Mouse (Mus musculus) stomach, postnatal 0 days (tissue): ENCODE data around the gene Rorb.

ENCODE experiments used
- CTCF ChIP-seq: IDR thresholded peaks from 2 replicates; pipeline ENCODE4 v1.5.1; 2016; ENCODE audit warnings: antibody characterized with exemption, low read depth, mild to moderate bottlenecking, moderate library complexity
- EP300 ChIP-seq: optimal IDR thresholded peaks from 2 replicates; pipeline ENCODE3; 2016; ENCODE audit warnings: antibody characterized with exemption

DNA sequence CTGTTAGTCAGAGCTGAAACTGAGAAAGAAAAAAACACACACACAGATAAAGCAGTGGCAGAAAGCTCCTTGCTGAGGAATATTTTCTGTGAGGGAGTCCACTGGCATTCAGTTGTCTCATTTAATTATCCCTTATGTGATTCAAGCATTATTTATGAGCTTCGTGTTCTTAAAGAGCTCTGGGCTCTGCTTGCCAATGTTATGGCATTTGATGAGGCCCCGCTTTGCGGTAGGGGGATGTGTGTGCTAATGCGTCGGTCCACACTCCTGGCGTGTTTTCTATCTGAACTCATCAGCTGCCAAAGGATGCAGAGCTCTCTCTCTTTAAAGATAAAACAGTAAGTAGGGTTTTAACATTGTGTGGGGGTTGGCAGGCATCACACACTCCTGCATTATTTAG is 37.9 kb upstream of the Rorb start:
- TF ChIP-seq CTCF = no peak
- TF ChIP-seq EP300 = no peak
